Mouse (Mus musculus): ENCODE measurements around the gene Crebzf. TPM values are rescaled to one million over a fixed set of nuclear protein-coding genes. Genes with fewer than 3 reads are reported as not detected.
A peak's percentile ranks its signal among the peaks of the same experiment; 100 is the strongest.

Gene Crebzf
- 28.7 and 31.2 TPM in 2 replicates for polyA plus RNA-seq (2014; fragmentation: Nextera tagmentation; extraction: Ambion mirVana)

DNA sequence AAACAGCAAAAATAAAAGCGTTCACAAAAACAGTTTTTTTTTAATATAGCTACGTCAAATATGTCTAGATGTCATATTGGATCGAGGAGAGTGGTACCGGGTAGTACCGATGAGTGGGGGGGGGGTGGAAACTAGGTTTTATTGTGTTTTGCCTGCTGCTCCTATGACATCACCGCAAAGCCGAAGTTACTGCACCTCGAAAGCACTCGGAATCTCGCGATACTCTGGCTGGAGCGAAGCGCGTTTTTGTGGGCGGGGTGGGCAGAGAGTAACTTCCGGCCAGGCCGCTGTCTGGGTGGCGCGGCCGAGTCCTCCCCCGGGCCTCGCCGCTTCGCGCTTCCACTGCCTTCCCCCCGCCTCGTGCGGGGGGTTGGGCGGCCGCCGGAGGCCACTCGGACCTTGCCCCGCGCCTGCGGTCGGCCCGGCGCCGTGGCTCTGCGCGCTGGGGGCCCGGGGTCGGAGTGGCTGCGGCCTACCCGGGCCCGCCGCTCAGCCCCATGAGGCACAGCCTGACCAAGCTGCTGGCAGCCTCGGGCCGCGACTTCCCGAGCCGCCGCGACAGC, at the start of gene Crebzf:
TSS of gene Crebzf (plus strand) at position 212 of the 563 bp plus-strand sequence.
- Histone ChIP-seq H3K4me2 (ENCODE audit: low read length) (peak within 1 kb of the TSS; percentile 67), H3K27me3 (ENCODE audit: control insufficient read depth, insufficient read depth, low read length) (no peaks in the 10 kb centered on the region), H3K4me3 (ENCODE audit: control insufficient read depth in 1 of 2, insufficient read depth in 1 of 2, low read depth in 1 of 2, low read length in 2 of 2) (peak within 1 kb of the TSS; percentile 77 to 94), H3K9ac (ENCODE audit: low read length) (peak within 1 kb of the TSS; percentile 99), H3K27ac (replicated peaks in 1 of 2; ENCODE audit: control insufficient read depth in 1 of 2, insufficient read depth in 1 of 2, low read depth in 2 of 2, low read length in 2 of 2) (peak within 1 kb of the TSS; percentile 96 to 99), H3K36me3 (ENCODE audit: control insufficient read depth, insufficient read depth, low read length) (peaks cover 9% of the 10 kb centered on the region), H3K4me1 (ENCODE audit: control insufficient read depth in 2 of 2, insufficient read depth in 2 of 2, low read length in 2 of 2) (peaks cover 0 to 11% of the 10 kb centered on the region in 2 experiments; a peak in 2 of 4 replicates), H3K9me3 (ENCODE audit: control insufficient read depth, low read length) (no peaks in the 10 kb centered on the region)
- under 1% methylated on average over 54 of the region's 54 CpGs for WGBS
- ATAC-seq (ENCODE audit: insufficient number of reproducible peaks, insufficient read depth, low FRiP score, low read depth), result peak; percentile 95

DNA sequence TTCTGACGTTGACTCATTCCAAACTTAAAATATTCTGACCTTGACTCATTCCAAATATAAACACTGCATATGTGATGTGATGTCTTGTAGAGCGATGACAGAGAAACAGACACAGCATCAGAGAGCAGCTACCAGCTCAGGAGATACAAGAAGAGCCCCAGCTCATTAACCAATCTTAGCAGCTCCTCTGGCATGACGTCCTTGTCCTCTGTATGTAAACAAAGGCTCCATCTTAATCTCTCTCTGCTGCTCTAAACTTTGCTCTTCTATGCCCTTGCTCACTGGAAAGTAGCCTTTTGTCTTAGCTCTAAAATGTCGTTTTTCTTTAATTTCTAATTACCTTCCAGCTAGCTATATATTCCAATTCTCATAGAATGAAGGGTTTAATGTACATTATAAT, 47.5 kb upstream of the Crebzf start:
- no peak for ATAC-seq (ENCODE audit: insufficient number of reproducible peaks, insufficient read depth, low FRiP score, low read depth)
- Histone ChIP-seq H3K4me1 (ENCODE audit: control insufficient read depth in 2 of 2, insufficient read depth in 2 of 2, low read length in 2 of 2) (peaks cover 8 to 9% of the 10 kb centered on the region in 2 experiments; a peak in 3 of 4 replicates), H3K27ac (replicated peaks in 1 of 2; ENCODE audit: control insufficient read depth in 1 of 2, insufficient read depth in 1 of 2, low read depth in 2 of 2, low read length in 2 of 2) (peak overlapping the region; percentile 35 to 56; a peak in 1 of 4 replicates), H3K4me3 (ENCODE audit: control insufficient read depth in 1 of 2, insufficient read depth in 1 of 2, low read depth in 1 of 2, low read length in 2 of 2) (no peak overlapping the region), H3K9me3 (ENCODE audit: control insufficient read depth, low read length) (no peaks in the 10 kb centered on the region), H3K27me3 (ENCODE audit: control insufficient read depth, insufficient read depth, low read length) (no peaks in the 10 kb centered on the region), H3K36me3 (ENCODE audit: control insufficient read depth, insufficient read depth, low read length) (no peaks in the 10 kb centered on the region), H3K9ac (ENCODE audit: low read length) (no peak overlapping the region), H3K4me2 (ENCODE audit: low read length) (no peak overlapping the region)
- 28% methylated on average over 4 of the region's 4 CpGs for WGBS

DNA sequence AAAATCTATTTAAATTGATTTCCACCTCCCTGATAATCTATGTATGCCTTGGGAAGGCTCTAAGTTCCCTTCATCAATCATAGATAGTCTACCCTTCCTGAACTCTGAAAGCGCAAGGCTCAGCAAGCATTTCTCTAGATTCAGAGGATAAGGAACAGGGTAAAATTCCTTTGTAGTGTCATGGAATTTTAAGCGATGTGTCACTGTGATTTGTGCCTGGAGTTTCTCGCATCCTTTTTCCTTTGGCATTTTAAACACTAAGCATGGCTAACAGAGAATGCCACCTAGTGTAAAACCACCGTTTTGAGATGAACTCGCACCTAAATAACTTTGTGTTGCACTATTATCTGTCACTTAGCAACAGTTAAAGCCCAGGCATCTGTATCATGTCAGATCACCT, 46.6 kb upstream of the Crebzf start:
- Histone ChIP-seq H3K4me2 (ENCODE audit: low read length) (peak overlapping the region; percentile 44), H3K27me3 (ENCODE audit: control insufficient read depth, insufficient read depth, low read length) (no peaks in the 10 kb centered on the region), H3K36me3 (ENCODE audit: control insufficient read depth, insufficient read depth, low read length) (no peaks in the 10 kb centered on the region), H3K9me3 (ENCODE audit: control insufficient read depth, low read length) (no peaks in the 10 kb centered on the region), H3K4me3 (ENCODE audit: control insufficient read depth in 1 of 2, insufficient read depth in 1 of 2, low read depth in 1 of 2, low read length in 2 of 2) (no peak overlapping the region), H3K9ac (ENCODE audit: low read length) (no peak overlapping the region), H3K27ac (replicated peaks in 1 of 2; ENCODE audit: control insufficient read depth in 1 of 2, insufficient read depth in 1 of 2, low read depth in 2 of 2, low read length in 2 of 2) (peak overlapping the region; percentile 1 to 49; a peak in 2 of 4 replicates), H3K4me1 (ENCODE audit: control insufficient read depth in 2 of 2, insufficient read depth in 2 of 2, low read length in 2 of 2) (peaks cover 6 to 9% of the 10 kb centered on the region in 2 experiments; a peak in 2 of 4 replicates)
- ATAC-seq (ENCODE audit: insufficient number of reproducible peaks, insufficient read depth, low FRiP score, low read depth), result no peak
- 40% methylated on average over 5 of the region's 5 CpGs for WGBS

GRCm38 (mm10) chr7:90409934-90410333, 32.6 kb upstream of the Crebzf start:
- no peak overlapping the region for H3K27ac ChIP-seq (replicated peaks in 1 of 2; ENCODE audit: control insufficient read depth in 1 of 2, insufficient read depth in 1 of 2, low read depth in 2 of 2, low read length in 2 of 2)
- no peak overlapping the region for H3K4me3 ChIP-seq (ENCODE audit: control insufficient read depth in 1 of 2, insufficient read depth in 1 of 2, low read depth in 1 of 2, low read length in 2 of 2)
- H3K4me1 ChIP-seq (ENCODE audit: control insufficient read depth in 2 of 2, insufficient read depth in 2 of 2, low read length in 2 of 2), result no peaks in the 10 kb centered on the region
- H3K9me3 ChIP-seq (ENCODE audit: control insufficient read depth, low read length), result no peaks in the 10 kb centered on the region
- ATAC-seq (ENCODE audit: insufficient number of reproducible peaks, insufficient read depth, low FRiP score, low read depth), result no peak
- 51% methylated on average over 3 of the region's 3 CpGs for WGBS
- no peak overlapping the region for H3K4me2 ChIP-seq (ENCODE audit: low read length)
- no peaks in the 10 kb centered on the region for H3K27me3 ChIP-seq (ENCODE audit: control insufficient read depth, insufficient read depth, low read length)
- no peak overlapping the region for H3K9ac ChIP-seq (ENCODE audit: low read length)
- no peaks in the 10 kb centered on the region for H3K36me3 ChIP-seq (ENCODE audit: control insufficient read depth, insufficient read depth, low read length)

DNA sequence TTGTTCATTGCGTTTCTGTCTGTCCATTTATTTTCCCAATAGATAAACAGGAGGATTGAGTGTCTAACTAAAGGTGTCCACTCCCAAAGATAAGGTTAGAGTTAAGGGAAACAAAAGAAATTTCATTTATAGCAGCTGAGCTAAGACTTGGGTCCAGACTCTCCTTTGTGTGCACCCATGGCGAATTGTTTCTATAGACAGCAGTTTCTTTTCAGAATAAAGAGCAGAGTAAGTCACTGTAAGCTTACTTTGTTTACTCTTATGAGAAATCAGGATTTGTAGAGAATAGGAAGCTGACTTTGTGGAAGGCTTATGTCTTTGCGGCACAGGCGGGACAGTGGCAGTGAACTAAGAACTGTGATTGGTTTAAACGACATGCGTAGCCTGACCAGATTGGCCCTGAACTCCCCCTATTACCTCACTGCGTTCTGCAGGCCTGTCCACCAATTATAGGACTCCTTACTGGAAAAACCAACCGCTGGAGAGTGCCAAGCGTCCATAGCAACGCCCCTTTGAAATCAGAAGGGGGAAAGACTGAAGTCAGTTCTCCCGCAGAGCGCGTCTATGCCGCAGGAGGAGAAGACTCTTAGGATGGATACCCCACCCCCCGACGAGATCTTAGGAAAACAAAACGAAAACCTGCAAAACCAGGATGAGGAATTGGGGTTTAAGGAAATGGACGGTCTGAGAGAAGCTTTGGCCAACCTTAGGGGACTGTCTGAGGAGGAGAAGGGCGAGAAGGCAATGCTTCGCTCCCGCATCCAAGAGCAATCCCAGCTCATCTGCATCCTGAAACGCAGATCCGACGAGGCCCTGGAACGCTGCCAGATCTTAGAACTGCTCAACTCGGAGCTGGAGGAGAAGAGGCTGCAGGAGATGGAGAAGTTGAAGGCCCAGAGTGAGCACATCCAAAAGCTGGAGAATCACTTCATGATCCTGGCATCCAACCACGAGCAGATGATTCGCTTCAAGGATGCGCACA, 16.2 kb upstream of the Crebzf start, which contains the start of gene Ccdc89:
TSS of gene Ccdc89 (plus strand) at position 558 of the 982 bp plus-strand sequence.
- no peak within 1 kb of the TSS for H3K27ac ChIP-seq (replicated peaks in 1 of 2; ENCODE audit: control insufficient read depth in 1 of 2, insufficient read depth in 1 of 2, low read depth in 2 of 2, low read length in 2 of 2)
- WGBS, result 13% methylated on average over 29 of the region's 29 CpGs

DNA sequence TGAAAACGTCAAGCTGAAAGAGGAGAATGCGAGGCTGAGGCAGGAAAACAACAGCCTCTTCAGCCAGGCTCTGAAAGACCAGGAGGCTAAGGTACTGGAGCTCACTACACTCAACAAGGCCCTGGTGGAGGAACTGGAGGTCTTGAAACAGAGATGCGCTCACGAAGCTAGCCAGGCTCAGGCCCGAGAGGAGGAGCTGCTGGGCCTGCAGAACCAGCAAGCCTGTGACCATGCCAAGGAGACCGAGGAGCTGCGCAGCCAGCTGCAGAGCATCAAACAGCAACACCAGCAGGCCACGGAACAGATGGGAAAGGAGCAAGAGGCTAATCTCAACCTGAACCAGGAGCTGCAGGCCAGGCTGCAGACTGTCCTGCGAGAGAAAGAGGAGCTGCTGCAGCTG, 15.5 kb upstream of the Crebzf start:
- no peak for ATAC-seq (ENCODE audit: insufficient number of reproducible peaks, insufficient read depth, low FRiP score, low read depth)
- Histone ChIP-seq H3K4me2 (ENCODE audit: low read length) (peak overlapping the region; percentile 71), H3K27ac (replicated peaks in 1 of 2; ENCODE audit: control insufficient read depth in 1 of 2, insufficient read depth in 1 of 2, low read depth in 2 of 2, low read length in 2 of 2) (no peak overlapping the region), H3K9ac (ENCODE audit: low read length) (no peak overlapping the region; the same call in 1 of the 2 replicates), H3K36me3 (ENCODE audit: control insufficient read depth, insufficient read depth, low read length) (no peaks in the 10 kb centered on the region), H3K9me3 (ENCODE audit: control insufficient read depth, low read length) (no peaks in the 10 kb centered on the region), H3K27me3 (ENCODE audit: control insufficient read depth, insufficient read depth, low read length) (no peaks in the 10 kb centered on the region; the same call in 1 of the 2 replicates), H3K4me3 (ENCODE audit: control insufficient read depth in 1 of 2, insufficient read depth in 1 of 2, low read depth in 1 of 2, low read length in 2 of 2) (peak overlapping the region; percentile 45 to 48), H3K4me1 (ENCODE audit: control insufficient read depth in 2 of 2, insufficient read depth in 2 of 2, low read length in 2 of 2) (no peaks in the 10 kb centered on the region)
- WGBS, result 42% methylated on average over 9 of the region's 9 CpGs

More for the DNA sequence above, 16.2 kb upstream of the Crebzf start, which contains the start of gene Ccdc89:
- H3K27me3 ChIP-seq (ENCODE audit: control insufficient read depth, insufficient read depth, low read length), result no peaks in the 10 kb centered on the region; the same call in 1 of the 2 replicates
- peak; percentile 100 for ATAC-seq (ENCODE audit: insufficient number of reproducible peaks, insufficient read depth, low FRiP score, low read depth)
- H3K36me3 ChIP-seq (ENCODE audit: control insufficient read depth, insufficient read depth, low read length), result no peaks in the 10 kb centered on the region
- H3K9ac ChIP-seq (ENCODE audit: low read length), result peak within 1 kb of the TSS; percentile 57
- H3K4me3 ChIP-seq (ENCODE audit: control insufficient read depth in 1 of 2, insufficient read depth in 1 of 2, low read depth in 1 of 2, low read length in 2 of 2), result peak within 1 kb of the TSS; percentile 45 to 48
- H3K4me2 ChIP-seq (ENCODE audit: low read length), result peak within 1 kb of the TSS; percentile 71
- no peaks in the 10 kb centered on the region for H3K4me1 ChIP-seq (ENCODE audit: control insufficient read depth in 2 of 2, insufficient read depth in 2 of 2, low read length in 2 of 2)
- H3K9me3 ChIP-seq (ENCODE audit: control insufficient read depth, low read length), result no peaks in the 10 kb centered on the region

GRCm38 (mm10) chr7:90432221-90432620, 10.3 kb upstream of the Crebzf start:
- H3K4me1 ChIP-seq (ENCODE audit: control insufficient read depth in 2 of 2, insufficient read depth in 2 of 2, low read length in 2 of 2), result no peaks in the 10 kb centered on the region
- H3K4me3 ChIP-seq (ENCODE audit: control insufficient read depth in 1 of 2, insufficient read depth in 1 of 2, low read depth in 1 of 2, low read length in 2 of 2), result no peak overlapping the region
- H3K36me3 ChIP-seq (ENCODE audit: control insufficient read depth, insufficient read depth, low read length), result no peaks in the 10 kb centered on the region
- H3K27me3 ChIP-seq (ENCODE audit: control insufficient read depth, insufficient read depth, low read length), result no peaks in the 10 kb centered on the region; the same call in 1 of the 2 replicates
- no peak overlapping the region for H3K9ac ChIP-seq (ENCODE audit: low read length)
- ATAC-seq (ENCODE audit: insufficient number of reproducible peaks, insufficient read depth, low FRiP score, low read depth), result no peak
- H3K27ac ChIP-seq (replicated peaks in 1 of 2; ENCODE audit: control insufficient read depth in 1 of 2, insufficient read depth in 1 of 2, low read depth in 2 of 2, low read length in 2 of 2), result no peak overlapping the region
- no peak overlapping the region for H3K4me2 ChIP-seq (ENCODE audit: low read length)
- no peaks in the 10 kb centered on the region for H3K9me3 ChIP-seq (ENCODE audit: control insufficient read depth, low read length)
